Mouse (Mus musculus): ENCODE data around the gene Gdpd5. TPM values are rescaled to one million over a fixed set of nuclear protein-coding genes. Genes with fewer than 3 reads are reported as not detected.
"Not testable (repeated sequence)": the region's sequence is repeated elsewhere in the genome, so short reads cannot be mapped to it uniquely, and the experiment has no call there.

Gdpd5 gene
- polyA plus RNA-seq, 1 experiment from 2014 or later, result 18.6 TPM

DNA sequence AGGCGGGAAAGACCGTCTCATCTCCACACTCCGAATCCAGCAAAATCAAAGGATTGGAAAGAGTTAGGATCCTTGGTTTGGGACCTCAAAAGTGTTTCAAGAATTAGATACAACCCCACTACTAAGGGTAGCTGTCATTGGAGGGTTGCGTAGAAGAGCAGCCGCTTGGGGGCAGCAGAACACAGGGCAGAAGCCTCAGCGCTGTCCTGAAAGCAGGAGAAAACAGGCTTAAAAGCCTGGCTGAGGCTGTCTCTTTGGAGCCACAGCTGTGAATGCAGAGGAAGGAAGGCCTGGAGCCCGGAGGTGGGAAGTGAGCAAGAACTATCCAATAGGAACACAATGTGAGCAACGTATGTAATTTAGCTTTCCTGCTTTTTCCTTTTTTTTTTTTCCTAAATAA is 119.0 kb downstream of the Gdpd5 start:
- H3K36me3 ChIP-seq (ENCODE audit: control insufficient read depth, insufficient read depth, low read length), result no peaks in the 10 kb centered on the region
- H3K27ac ChIP-seq (ENCODE audit: low read depth), result no peak overlapping the region
- WGBS, result 3% methylated on average over 8 of the region's 8 CpGs
- H3K4me1 ChIP-seq (replicated peaks; ENCODE audit: control insufficient read depth, insufficient read depth, low read length), result no peaks in the 10 kb centered on the region; the same call in 1 of the 2 replicates
- H3K9me3 ChIP-seq (ENCODE audit: control insufficient read depth, low read length), result no peaks in the 10 kb centered on the region
- H3K4me2 ChIP-seq (ENCODE audit: low read length), result no peak overlapping the region
- H3K27me3 ChIP-seq (replicated peaks; ENCODE audit: control insufficient read depth, insufficient read depth, low read length), result no peaks in the 10 kb centered on the region
- H3K4me3 ChIP-seq (ENCODE audit: low read depth, low read length), result no peak overlapping the region
- DNase-seq (ENCODE audit: low spot score) (peak; percentile 91), ATAC-seq (replicated peaks; ENCODE audit: low FRiP score, low TSS enrichment, low read depth) (peak; percentile 84; the same call in 1 of the 2 replicates)
- no peak overlapping the region for H3K9ac ChIP-seq (ENCODE audit: low read length)

DNA sequence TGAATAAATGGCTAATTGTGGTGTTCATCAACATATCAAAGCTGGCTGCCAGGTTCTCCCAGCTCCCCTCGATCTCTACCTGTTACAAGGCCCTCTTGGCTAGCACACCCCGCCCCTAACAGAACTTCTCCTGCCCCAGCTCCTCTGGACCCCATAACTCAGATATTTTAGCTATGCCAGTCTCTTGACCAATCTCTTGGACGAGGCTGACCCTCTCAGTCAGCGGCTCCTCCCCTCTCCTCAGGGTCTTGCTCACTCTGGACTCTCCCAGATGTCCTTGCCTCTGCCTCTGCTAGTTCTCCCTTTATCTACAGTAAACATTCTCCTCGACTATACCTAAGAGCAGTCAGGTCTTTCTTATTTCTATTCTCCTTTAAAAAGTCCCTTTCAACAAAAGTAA is 119.4 kb downstream of the Gdpd5 start:
- no peaks in the 10 kb centered on the region for H3K27me3 ChIP-seq (replicated peaks; ENCODE audit: control insufficient read depth, insufficient read depth, low read length)
- H3K27ac ChIP-seq (ENCODE audit: low read depth), result no peak overlapping the region
- no peak overlapping the region for H3K4me2 ChIP-seq (ENCODE audit: low read length)
- 23% methylated on average over 5 of the region's 5 CpGs for WGBS
- no peaks in the 10 kb centered on the region for H3K9me3 ChIP-seq (ENCODE audit: control insufficient read depth, low read length)
- DNase-seq (ENCODE audit: low spot score), result no peak
- no peak overlapping the region for H3K9ac ChIP-seq (ENCODE audit: low read length)
- no peaks in the 10 kb centered on the region; the same call in 1 of the 2 replicates for H3K4me1 ChIP-seq (replicated peaks; ENCODE audit: control insufficient read depth, insufficient read depth, low read length)
- no peaks in the 10 kb centered on the region for H3K36me3 ChIP-seq (ENCODE audit: control insufficient read depth, insufficient read depth, low read length)
- no peak for ATAC-seq (replicated peaks; ENCODE audit: low FRiP score, low TSS enrichment, low read depth)
- H3K4me3 ChIP-seq (ENCODE audit: low read depth, low read length), result no peak overlapping the region

DNA sequence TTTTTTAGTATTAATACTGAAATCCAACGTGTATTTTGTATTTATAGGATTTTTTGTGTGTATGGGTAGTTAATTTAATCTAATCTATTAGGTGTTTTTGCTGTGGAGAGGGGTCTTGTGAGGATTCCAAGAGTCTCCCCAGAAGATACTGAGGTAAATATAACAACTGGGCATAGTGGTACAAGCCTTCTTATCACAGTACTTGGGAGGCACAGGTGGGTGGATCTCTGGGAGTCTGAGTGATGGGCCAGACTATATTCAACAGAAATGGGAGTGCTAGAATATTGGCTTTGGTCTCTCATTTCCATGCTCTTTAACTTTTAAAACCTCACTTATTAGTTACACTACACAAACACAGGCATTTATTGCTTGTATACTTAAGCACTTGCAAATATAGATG is 119.9 kb downstream of the Gdpd5 start:
- Histone ChIP-seq H3K27me3 (replicated peaks; ENCODE audit: control insufficient read depth, insufficient read depth, low read length) (no peaks in the 10 kb centered on the region), H3K36me3 (ENCODE audit: control insufficient read depth, insufficient read depth, low read length) (no peaks in the 10 kb centered on the region), H3K9me3 (ENCODE audit: control insufficient read depth, low read length) (no peaks in the 10 kb centered on the region), H3K9ac (ENCODE audit: low read length) (no peak overlapping the region), H3K4me2 (ENCODE audit: low read length) (no peak overlapping the region), H3K4me3 (ENCODE audit: low read depth, low read length) (no peak overlapping the region), H3K27ac (ENCODE audit: low read depth) (no peak overlapping the region), H3K4me1 (replicated peaks; ENCODE audit: control insufficient read depth, insufficient read depth, low read length) (no peaks in the 10 kb centered on the region; the same call in 1 of the 2 replicates)
- 50% methylated on average over 1 of the region's 1 CpGs for WGBS
- DNase-seq (ENCODE audit: low spot score) (no peak), ATAC-seq (replicated peaks; ENCODE audit: low FRiP score, low TSS enrichment, low read depth) (no peak)

DNA sequence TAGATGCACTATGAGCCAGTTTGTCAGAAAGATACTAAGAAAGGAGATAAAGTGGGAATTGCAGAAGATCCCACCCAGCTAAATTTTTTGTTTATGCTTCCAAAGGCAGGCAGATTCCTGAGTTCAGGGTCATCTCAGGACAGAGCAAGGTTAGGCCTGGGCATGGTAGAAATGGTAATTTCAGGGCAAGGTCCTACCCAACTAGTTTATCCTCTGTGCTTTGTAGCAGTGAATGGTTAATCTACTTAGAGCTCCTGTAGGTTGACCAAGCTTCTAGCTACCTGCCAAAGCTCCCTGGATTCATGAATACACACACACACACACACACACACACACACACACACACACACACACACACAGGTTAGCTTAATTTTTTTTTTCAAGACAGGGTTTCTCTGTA is 123.3 kb downstream of the Gdpd5 start:
- H3K9me3 ChIP-seq (ENCODE audit: control insufficient read depth, low read length), result 0 out of 2 replicates have a peak, but pooled peaks cover 4% of the 10 kb centered on the region
- no peaks in the 10 kb centered on the region; the same call in 1 of the 2 replicates for H3K4me1 ChIP-seq (replicated peaks; ENCODE audit: control insufficient read depth, insufficient read depth, low read length)
- H3K9ac ChIP-seq (ENCODE audit: low read length), result no peak overlapping the region
- ATAC-seq (replicated peaks; ENCODE audit: low FRiP score, low TSS enrichment, low read depth) (no peak), DNase-seq (ENCODE audit: low spot score) (no peak)
- no peak overlapping the region for H3K4me2 ChIP-seq (ENCODE audit: low read length)
- H3K36me3 ChIP-seq (ENCODE audit: control insufficient read depth, insufficient read depth, low read length), result no peaks in the 10 kb centered on the region
- H3K4me3 ChIP-seq (ENCODE audit: low read depth, low read length), result no peak overlapping the region
- no peaks in the 10 kb centered on the region for H3K27me3 ChIP-seq (replicated peaks; ENCODE audit: control insufficient read depth, insufficient read depth, low read length)
- no peak overlapping the region for H3K27ac ChIP-seq (ENCODE audit: low read depth)

DNA sequence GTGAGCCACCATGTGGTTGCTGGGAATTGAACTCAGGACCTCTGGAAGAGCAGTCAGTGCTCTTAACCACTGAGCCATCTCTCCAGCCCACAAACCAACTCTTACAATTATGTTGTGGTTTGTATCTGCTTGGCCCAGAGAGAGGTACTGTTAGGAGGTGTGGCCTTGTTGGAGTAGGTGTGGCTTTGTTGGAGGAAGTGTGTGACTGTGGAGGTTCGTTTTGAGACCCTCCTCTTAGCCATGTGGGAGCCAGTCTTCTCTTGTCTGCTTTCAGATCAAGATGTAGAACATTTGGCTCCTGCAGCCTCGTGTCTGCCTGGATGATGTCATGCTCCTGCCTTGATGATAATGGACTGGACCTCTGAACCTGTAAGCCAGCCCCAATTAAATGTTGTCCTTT is 127.0 kb downstream of the Gdpd5 start:
- not testable (repeated sequence) for H3K27ac ChIP-seq (ENCODE audit: low read depth); DNase-seq (ENCODE audit: low spot score); ATAC-seq (replicated peaks; ENCODE audit: low FRiP score, low TSS enrichment, low read depth); H3K4me3 ChIP-seq (ENCODE audit: low read depth, low read length); H3K36me3 ChIP-seq (ENCODE audit: control insufficient read depth, insufficient read depth, low read length); H3K9ac ChIP-seq (ENCODE audit: low read length); H3K4me2 ChIP-seq (ENCODE audit: low read length); H3K4me1 ChIP-seq (replicated peaks; ENCODE audit: control insufficient read depth, insufficient read depth, low read length); H3K9me3 ChIP-seq (ENCODE audit: control insufficient read depth, low read length); H3K27me3 ChIP-seq (replicated peaks; ENCODE audit: control insufficient read depth, insufficient read depth, low read length)
- WGBS, result 3% methylated on average over 2 of the region's 2 CpGs

DNA sequence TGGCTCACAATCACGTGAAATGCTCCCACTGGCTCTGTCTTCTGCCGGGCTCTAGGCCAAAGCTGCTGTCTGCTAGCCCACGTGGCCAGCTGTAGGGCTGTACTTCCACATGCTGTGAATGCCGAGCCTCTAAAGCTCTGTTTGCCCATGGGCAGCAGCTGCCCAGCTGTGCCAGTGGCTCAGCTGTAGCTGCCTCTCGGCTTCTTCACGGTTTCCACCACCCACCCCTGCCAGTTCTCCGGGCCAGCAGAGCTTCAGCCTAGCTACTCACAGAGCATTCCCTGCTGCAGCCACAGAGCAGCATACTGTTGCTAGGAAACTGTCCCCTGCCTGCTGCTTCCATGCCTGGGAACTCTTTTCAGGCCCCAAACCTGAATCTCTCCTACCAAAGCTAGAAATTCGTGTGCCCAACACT is 128.9 kb downstream of the Gdpd5 start:
- DNase-seq (ENCODE audit: low spot score) (no peak), ATAC-seq (replicated peaks; ENCODE audit: low FRiP score, low TSS enrichment, low read depth) (no peak)
- H3K27ac ChIP-seq (ENCODE audit: low read depth), result no peak overlapping the region
- H3K4me3 ChIP-seq (ENCODE audit: low read depth, low read length), result no peak overlapping the region
- no peaks in the 10 kb centered on the region for H3K36me3 ChIP-seq (ENCODE audit: control insufficient read depth, insufficient read depth, low read length)
- no peak overlapping the region for H3K4me2 ChIP-seq (ENCODE audit: low read length)
- no peaks in the 10 kb centered on the region; the same call in 1 of the 2 replicates for H3K4me1 ChIP-seq (replicated peaks; ENCODE audit: control insufficient read depth, insufficient read depth, low read length)
- H3K9me3 ChIP-seq (ENCODE audit: control insufficient read depth, low read length), result 0 out of 2 replicates have a peak, but pooled peaks cover 4% of the 10 kb centered on the region
- H3K27me3 ChIP-seq (replicated peaks; ENCODE audit: control insufficient read depth, insufficient read depth, low read length), result no peaks in the 10 kb centered on the region
- no peak overlapping the region for H3K9ac ChIP-seq (ENCODE audit: low read length)
- 13% methylated on average over 8 of the region's 8 CpGs for WGBS

Other genes with a start within 250 kb of the Gdpd5 start
- 23.2 and 25.8 TPM in 2 replicates for gene Uvrag, start 240.3 kb upstream of the Gdpd5 start, polyA plus RNA-seq (2014; fragmentation: Nextera tagmentation; extraction: Ambion mirVana)
- 40.8 and 44.2 TPM in 2 replicates for gene Dgat2, start 198.7 kb upstream of the Gdpd5 start, polyA plus RNA-seq (2014; fragmentation: Nextera tagmentation; extraction: Ambion mirVana)
- 40.1 and 48.6 TPM in 2 replicates for gene Mogat2, start 142.8 kb upstream of the Gdpd5 start, polyA plus RNA-seq (2014; fragmentation: Nextera tagmentation; extraction: Ambion mirVana)
- 6.1 and 6.2 TPM in 2 replicates for gene Map6, start 114.0 kb upstream of the Gdpd5 start, polyA plus RNA-seq (2014; fragmentation: Nextera tagmentation; extraction: Ambion mirVana)
- 417 and 502 TPM in 2 replicates for gene Serpinh1, start 28.2 kb upstream of the Gdpd5 start, polyA plus RNA-seq (2014; fragmentation: Nextera tagmentation; extraction: Ambion mirVana)
- 0.59 and 1.0 TPM in 2 replicates for gene Klhl35, start 84.6 kb downstream of the Gdpd5 start, polyA plus RNA-seq (2014; fragmentation: Nextera tagmentation; extraction: Ambion mirVana)
- gene Rps3, start 102.3 kb downstream of the Gdpd5 start, polyA plus RNA-seq (2014; fragmentation: Nextera tagmentation; extraction: Ambion mirVana), result 963 and 1,042 TPM in 2 replicates
- 5.3 and 6.1 TPM in 2 replicates for gene Arrb1, start 154.1 kb downstream of the Gdpd5 start, polyA plus RNA-seq (2014; fragmentation: Nextera tagmentation; extraction: Ambion mirVana)
- gene Tpbgl, start 245.7 kb downstream of the Gdpd5 start, polyA plus RNA-seq (2014; fragmentation: Nextera tagmentation; extraction: Ambion mirVana), result 1.3 and 1.7 TPM in 2 replicates